Mouse (Mus musculus): Measurements from ENCODE around the gene Zfp991.
"Not testable (repeated sequence)": the region's sequence is repeated elsewhere in the genome, so short reads cannot be mapped to it uniquely, and the experiment has no call there.

DNA sequence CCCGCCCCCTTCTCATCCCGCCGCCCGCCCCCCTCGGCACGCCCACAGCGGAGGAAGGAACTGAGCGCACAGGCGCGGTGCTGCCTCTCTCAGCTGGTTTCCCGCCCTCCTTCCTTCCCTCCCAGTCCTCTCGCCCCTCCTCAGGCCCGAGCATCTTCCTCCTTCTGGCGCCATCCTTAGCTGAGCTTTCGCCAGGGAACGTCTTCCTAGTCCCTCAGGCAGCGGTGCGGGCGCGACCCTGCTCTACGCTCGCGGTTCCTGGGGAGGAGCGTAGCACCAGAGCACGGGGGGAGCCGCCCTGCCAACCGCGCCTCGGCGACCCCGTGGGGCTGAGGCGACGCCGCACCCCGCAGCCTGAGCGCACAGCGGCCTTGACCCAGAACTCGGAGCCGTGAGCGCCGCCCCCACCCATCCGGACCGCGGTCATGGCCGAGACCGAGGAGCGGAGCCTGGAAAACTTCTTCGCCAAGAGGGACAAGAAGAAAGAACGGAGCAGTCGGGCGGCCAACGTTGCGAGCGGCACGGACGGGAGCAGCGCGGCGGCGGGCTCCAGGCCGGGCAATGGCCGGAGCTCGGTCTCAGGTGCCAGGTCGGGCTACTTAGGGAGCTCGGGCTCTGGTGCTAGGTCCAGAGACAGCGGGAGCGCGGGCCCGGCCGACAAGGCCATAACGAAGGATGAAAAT is 55.6 kb downstream of the Zfp991 start:
- not testable (repeated sequence) for TF ChIP-seq TAL1, GATA1 (IDR thresholded peaks at IDR 0.05; ENCODE audit: low read length)
